Mouse (Mus musculus) T-helper 1 cell (primary cell): ENCODE measurements around the gene Gramd1c.

ENCODE experiments used
- in situ Hi-C: fragments of 300-600 bp; cut with MboI, MseI; formaldehyde crosslinking; loops from one replicate; pipeline ENCODE4 v1.15.1; 2025; ENCODE audit warnings: high pct_unique_total_duplicates

The Gramd1c gene

GRCm38 (mm10) chr16:43963780-43964179, 99.4 kb downstream of the Gramd1c start:
- in situ Hi-C loops = loop anchor here (25.0 kb wide), 1 partner anchor 1501 kb away; no protein-coding TSS in a partner anchor

- in situ Hi-C loops = loop anchor here (25.0 kb wide), 1 partner anchor 1501 kb away; no protein-coding TSS in a partner anchor
Observed at GRCm38 (mm10) chr16:43963291-43963690, 99.9 kb downstream of the Gramd1c start.

- in situ Hi-C loops = loop anchor here (25.0 kb wide), 1 partner anchor 1496 kb away; no protein-coding TSS in a partner anchor
Observed at GRCm38 (mm10) chr16:43958038-43958437, 105.1 kb downstream of the Gramd1c start.

DNA sequence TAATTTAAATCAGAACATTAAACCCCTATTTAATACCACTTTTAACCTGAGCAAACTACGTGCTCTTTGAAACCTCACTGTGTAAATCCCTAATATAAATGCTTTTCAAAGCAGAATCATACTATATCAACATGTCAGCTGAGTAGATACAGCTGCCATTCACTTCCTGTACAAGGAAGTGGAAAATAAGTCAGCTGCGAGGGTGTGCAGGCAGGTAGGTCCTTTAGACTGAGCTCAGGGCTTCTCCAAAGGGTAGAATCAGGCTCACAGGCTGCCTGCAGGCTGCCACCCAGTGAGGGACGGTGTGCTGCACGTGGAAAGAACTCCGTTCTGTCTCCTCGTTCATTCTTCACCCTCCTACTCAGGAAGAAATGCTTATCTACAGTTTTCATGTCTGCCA, 108.2 kb downstream of the Gramd1c start:
- in situ Hi-C loops = loop anchor here (25.0 kb wide), 1 partner anchor 1493 kb away; no protein-coding TSS in a partner anchor

DNA sequence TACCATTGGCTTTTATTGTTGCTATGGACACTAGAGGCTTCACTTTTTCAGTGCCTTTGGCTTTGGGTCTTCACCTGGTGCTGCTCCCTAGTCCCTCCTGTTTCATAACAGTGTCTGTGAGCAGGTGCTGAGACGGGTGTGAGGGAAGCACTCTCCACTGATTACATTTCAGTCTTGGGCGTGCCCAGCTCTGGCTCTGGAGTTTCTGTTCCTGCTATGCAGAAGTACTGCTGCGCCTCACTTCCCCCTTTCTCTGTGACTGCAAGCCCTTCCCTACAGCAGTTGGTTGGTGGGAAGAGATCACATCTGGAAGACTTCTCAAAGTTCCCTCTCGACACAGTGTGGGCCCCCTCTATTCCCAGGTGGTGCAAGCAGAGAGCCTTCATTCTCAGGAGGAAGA, 111.6 kb downstream of the Gramd1c start:
- in situ Hi-C loops = loop anchor here (25.0 kb wide), 1 partner anchor 1489 kb away; no protein-coding TSS in a partner anchor

GRCm38 (mm10) chr16:43945869-43946268, 117.3 kb downstream of the Gramd1c start:
- in situ Hi-C loops = no loop called here

DNA sequence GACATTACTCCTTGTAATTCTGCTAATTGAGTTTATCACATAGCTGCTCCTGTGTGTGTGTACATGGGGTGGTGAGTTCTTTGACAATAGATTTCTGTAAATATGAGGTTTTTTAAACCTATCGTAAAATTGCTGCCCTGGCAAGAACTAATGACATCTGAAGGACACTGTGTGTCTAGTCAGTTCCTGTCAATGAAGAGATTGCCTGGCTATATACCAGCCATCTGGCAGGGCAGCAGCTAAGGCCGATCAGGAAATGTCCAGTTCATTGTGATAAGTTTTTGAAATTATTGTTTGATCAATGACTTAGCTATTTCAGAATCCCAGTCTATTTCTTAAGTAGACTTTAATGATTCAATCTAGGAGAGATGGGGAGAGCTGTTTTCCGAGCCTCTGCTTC, 117.8 kb downstream of the Gramd1c start:
- in situ Hi-C loops = no loop called here

DNA sequence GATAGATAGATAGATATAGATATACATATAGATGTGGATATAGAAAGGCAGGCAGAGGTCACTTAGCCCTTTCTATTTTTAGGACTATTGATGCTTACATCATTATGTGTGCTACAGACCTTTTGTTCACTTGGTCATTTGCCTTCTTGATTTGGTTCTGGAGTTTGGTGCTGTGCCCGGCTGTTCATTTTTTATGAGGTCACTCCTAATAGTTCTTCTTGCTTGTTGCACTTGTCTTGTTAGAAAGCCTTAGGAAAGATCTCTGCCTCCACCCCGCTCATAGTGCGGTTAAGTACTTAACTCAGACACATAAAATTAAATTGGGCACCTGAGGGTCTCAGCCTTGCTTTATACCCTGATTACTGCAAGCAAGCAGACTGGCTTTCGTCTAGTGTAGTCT, 122.3 kb downstream of the Gramd1c start:
- in situ Hi-C loops = no loop called here

DNA sequence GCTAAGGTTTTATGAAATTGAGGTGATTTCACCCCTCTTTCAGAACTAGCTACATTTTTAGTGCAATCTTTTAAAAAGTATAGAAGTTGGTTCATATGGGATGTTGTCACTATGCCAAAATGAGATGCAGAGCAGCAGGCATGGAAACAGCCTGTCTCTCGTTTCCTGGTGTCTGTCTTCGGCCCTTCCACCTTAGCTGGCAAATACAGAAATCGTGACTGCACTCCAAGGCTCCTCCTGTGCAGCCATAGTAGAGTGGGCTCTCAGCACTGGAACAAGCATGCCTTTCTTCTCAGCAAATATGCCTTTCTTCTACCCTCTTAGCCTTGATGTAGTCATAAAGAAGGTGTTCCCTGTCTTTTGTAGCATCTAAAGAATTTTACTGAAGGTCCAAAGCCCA, 127.3 kb downstream of the Gramd1c start:
- in situ Hi-C loops = no loop called here

DNA sequence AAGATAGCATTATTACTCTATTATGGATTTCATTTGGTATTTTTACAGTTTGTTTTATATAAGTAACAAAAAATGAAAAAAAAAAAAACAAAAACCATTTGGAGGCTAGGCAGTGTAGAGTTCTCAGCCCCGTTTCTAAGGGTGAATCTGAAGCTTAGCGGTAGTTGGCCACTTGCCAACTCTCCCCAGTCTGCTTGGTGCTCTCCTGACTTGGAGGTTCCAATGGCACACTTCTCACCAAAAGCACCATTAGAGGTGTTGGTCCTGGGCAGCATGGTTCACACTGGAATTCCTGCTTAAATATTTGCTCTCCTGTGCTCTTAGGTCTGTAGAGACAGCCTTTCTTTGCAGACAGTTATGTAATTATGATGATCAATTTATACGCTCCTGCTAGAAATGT, 127.8 kb downstream of the Gramd1c start:
- in situ Hi-C loops = no loop called here

DNA sequence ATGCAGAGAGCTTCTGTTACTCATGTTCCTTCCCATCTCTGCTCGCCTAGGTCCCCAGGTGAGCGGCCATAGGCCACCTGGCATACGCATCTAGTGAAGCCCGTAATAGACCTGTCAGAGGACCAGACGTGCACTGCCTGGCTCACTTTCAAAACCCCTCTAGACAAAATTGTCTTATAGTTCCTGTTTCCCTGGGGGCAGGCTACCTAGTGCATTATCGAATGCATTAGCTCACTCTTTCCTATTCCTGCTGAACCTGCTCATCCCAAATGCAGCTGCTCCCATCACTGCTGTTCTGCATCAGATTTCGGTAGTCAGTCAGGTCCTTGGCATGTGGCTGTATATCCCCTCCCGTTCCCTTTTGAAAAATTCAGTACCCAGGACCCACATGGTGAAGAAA, 128.3 kb downstream of the Gramd1c start:
- in situ Hi-C loops = no loop called here

DNA sequence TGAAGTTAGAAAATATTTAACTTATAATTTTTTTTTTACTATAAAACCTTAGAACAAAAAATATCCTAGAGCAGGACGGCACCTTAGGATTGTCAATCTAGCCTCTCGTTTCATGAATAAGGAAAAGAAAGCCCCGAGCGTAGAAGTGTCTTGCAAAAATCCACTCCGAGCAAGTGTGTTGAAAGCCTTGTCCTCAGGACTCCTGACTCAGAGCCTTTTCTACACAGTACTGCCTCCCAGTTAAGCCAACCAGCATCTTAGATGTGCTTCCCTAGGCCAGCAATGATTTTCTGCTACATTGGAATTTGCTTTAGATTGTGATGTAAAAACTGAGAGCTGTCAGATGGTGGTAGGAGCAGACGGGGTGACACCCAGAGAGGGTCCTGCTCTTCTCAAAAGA, 130.1 kb downstream of the Gramd1c start:
- in situ Hi-C loops = no loop called here

GRCm38 (mm10) chr16:43932319-43932718, 130.8 kb downstream of the Gramd1c start:
- in situ Hi-C loops = no loop called here

GRCm38 (mm10) chr16:43931502-43931901, 131.6 kb downstream of the Gramd1c start:
- in situ Hi-C loops = no loop called here

GRCm38 (mm10) chr16:43930577-43930976, 132.6 kb downstream of the Gramd1c start:
- in situ Hi-C loops = no loop called here
